Mouse (Mus musculus) cerebellum, adult (tissue): Measurements from ENCODE around the gene Fam32a.

Source experiments
- ATAC-seq: cut with Nextera tagmentation; 2 replicates; pipeline ENCODE4 v1.9.2; 2017; ENCODE audit warnings: mild to moderate bottlenecking, moderate library complexity, mixed read lengths; ENCODE audit not compliant: insufficient number of reproducible peaks, low FRiP score, low TSS enrichment

Fam32a gene

GRCm38 (mm10) chr8:72272361-72272760 is 52.8 kb downstream of the Fam32a start:
- ATAC-seq = no peak

- ATAC-seq = no peak
Observed at GRCm38 (mm10) chr8:72273111-72273770, 53.7 kb downstream of the Fam32a start.

GRCm38 (mm10) chr8:72273807-72274206 is 54.3 kb downstream of the Fam32a start:
- no peak for ATAC-seq
